Mouse (Mus musculus): ENCODE measurements around the gene Myo15b. TPM values are rescaled to one million over a fixed set of nuclear protein-coding genes. Genes with fewer than 3 reads are reported as not detected.
A peak's percentile ranks its signal among the peaks of the same experiment; 100 is the strongest.

Gene Myo15b
- total and polyA plus RNA-seq, 2 experiments = 0.28 to 0.51 TPM

GRCm38 (mm10) chr11:115878071-115878470 lies 19.9 kb downstream of the Myo15b start:
- H3K79me2 ChIP-seq (ENCODE audit: control insufficient read depth, insufficient read depth, low read length) = no peaks in the 10 kb centered on the region
- 93% methylated on average over 8 of the region's 8 CpGs for WGBS
- 0 out of 2 replicates have a peak, but pooled peaks cover 2% of the 10 kb centered on the region for H3K4me1 ChIP-seq (ENCODE audit: control insufficient read depth, insufficient read depth, low read length)
- no peak for TF ChIP-seq POLR2A (IDR thresholded peaks at IDR 0.05; ENCODE audit: extremely low read depth, insufficient read depth, low read length)
- no peak for TF ChIP-seq CTCF (IDR thresholded peaks at IDR 0.05; ENCODE audit: low read depth, low read length)
- no peaks in the 10 kb centered on the region for H3K27me3 ChIP-seq (ENCODE audit: control insufficient read depth, insufficient read depth, low read length)
- H3K27ac ChIP-seq (replicated peaks; ENCODE audit: insufficient read depth, low read depth, low read length) = no peak overlapping the region
- DNase-seq (ENCODE audit: extremely low read depth, low read depth, low spot score) = no peak
- H3K9ac ChIP-seq (ENCODE audit: low read depth, low read length) = no peak overlapping the region
- no peaks in the 10 kb centered on the region for H3K36me3 ChIP-seq (ENCODE audit: control insufficient read depth, insufficient read depth, low read length)
- H3K4me3 ChIP-seq (ENCODE audit: insufficient read depth, low read depth, low read length) = no peak overlapping the region

GRCm38 (mm10) chr11:115881002-115881401 lies 22.8 kb downstream of the Myo15b start:
- 31% methylated on average over 5 of the region's 5 CpGs for WGBS
- no peaks in the 10 kb centered on the region for H3K79me2 ChIP-seq (ENCODE audit: control insufficient read depth, insufficient read depth, low read length)
- no peak overlapping the region for H3K27ac ChIP-seq (replicated peaks; ENCODE audit: insufficient read depth, low read depth, low read length)
- H3K27me3 ChIP-seq (ENCODE audit: control insufficient read depth, insufficient read depth, low read length) = no peaks in the 10 kb centered on the region
- no peaks in the 10 kb centered on the region for H3K36me3 ChIP-seq (ENCODE audit: control insufficient read depth, insufficient read depth, low read length)
- no peak for DNase-seq (ENCODE audit: extremely low read depth, low read depth, low spot score)
- no peak overlapping the region for H3K9ac ChIP-seq (ENCODE audit: low read depth, low read length)
- H3K4me3 ChIP-seq (ENCODE audit: insufficient read depth, low read depth, low read length) = no peak overlapping the region
- TF ChIP-seq POLR2A (IDR thresholded peaks at IDR 0.05; ENCODE audit: extremely low read depth, insufficient read depth, low read length) (no peak), CTCF (IDR thresholded peaks at IDR 0.05; ENCODE audit: low read depth, low read length) (peak; percentile 88)
- H3K4me1 ChIP-seq (ENCODE audit: control insufficient read depth, insufficient read depth, low read length) = 0 out of 2 replicates have a peak, but pooled peaks cover 2% of the 10 kb centered on the region

GRCm38 (mm10) chr11:115883251-115883650 lies 25.0 kb downstream of the Myo15b start:
- TF ChIP-seq CTCF (IDR thresholded peaks at IDR 0.05; ENCODE audit: low read depth, low read length) (no peak), POLR2A (IDR thresholded peaks at IDR 0.05; ENCODE audit: extremely low read depth, insufficient read depth, low read length) (no peak)
- H3K4me3 ChIP-seq (ENCODE audit: insufficient read depth, low read depth, low read length) = no peak overlapping the region
- H3K27me3 ChIP-seq (ENCODE audit: control insufficient read depth, insufficient read depth, low read length) = no peaks in the 10 kb centered on the region
- H3K27ac ChIP-seq (replicated peaks; ENCODE audit: insufficient read depth, low read depth, low read length) = no peak overlapping the region
- WGBS = 55% methylated on average over 17 of the region's 17 CpGs
- no peak for DNase-seq (ENCODE audit: extremely low read depth, low read depth, low spot score)
- no peaks in the 10 kb centered on the region for H3K4me1 ChIP-seq (ENCODE audit: control insufficient read depth, insufficient read depth, low read length)
- no peak overlapping the region for H3K9ac ChIP-seq (ENCODE audit: low read depth, low read length)
- H3K36me3 ChIP-seq (ENCODE audit: control insufficient read depth, insufficient read depth, low read length) = no peaks in the 10 kb centered on the region
- H3K79me2 ChIP-seq (ENCODE audit: control insufficient read depth, insufficient read depth, low read length) = no peaks in the 10 kb centered on the region

GRCm38 (mm10) chr11:115884361-115884760 lies 26.2 kb downstream of the Myo15b start:
- Histone ChIP-seq H3K27me3 (ENCODE audit: control insufficient read depth, insufficient read depth, low read length) (no peaks in the 10 kb centered on the region), H3K36me3 (ENCODE audit: control insufficient read depth, insufficient read depth, low read length) (no peaks in the 10 kb centered on the region), H3K79me2 (ENCODE audit: control insufficient read depth, insufficient read depth, low read length) (no peaks in the 10 kb centered on the region), H3K4me3 (ENCODE audit: insufficient read depth, low read depth, low read length) (no peak overlapping the region), H3K4me1 (ENCODE audit: control insufficient read depth, insufficient read depth, low read length) (no peaks in the 10 kb centered on the region), H3K9ac (ENCODE audit: low read depth, low read length) (no peak overlapping the region), H3K27ac (replicated peaks; ENCODE audit: insufficient read depth, low read depth, low read length) (no peak overlapping the region)
- 82% methylated on average over 3 of the region's 3 CpGs for WGBS
- no peak for DNase-seq (ENCODE audit: extremely low read depth, low read depth, low spot score)
- TF ChIP-seq POLR2A (IDR thresholded peaks at IDR 0.05; ENCODE audit: extremely low read depth, insufficient read depth, low read length) (no peak), CTCF (IDR thresholded peaks at IDR 0.05; ENCODE audit: low read depth, low read length) (no peak)

- DNase-seq (ENCODE audit: extremely low read depth, low read depth, low spot score) = no peak
- Histone ChIP-seq H3K27ac (replicated peaks; ENCODE audit: insufficient read depth, low read depth, low read length) (no peak overlapping the region), H3K4me1 (ENCODE audit: control insufficient read depth, insufficient read depth, low read length) (no peaks in the 10 kb centered on the region), H3K79me2 (ENCODE audit: control insufficient read depth, insufficient read depth, low read length) (no peaks in the 10 kb centered on the region), H3K4me3 (ENCODE audit: insufficient read depth, low read depth, low read length) (no peak overlapping the region), H3K27me3 (ENCODE audit: control insufficient read depth, insufficient read depth, low read length) (no peaks in the 10 kb centered on the region), H3K9ac (ENCODE audit: low read depth, low read length) (no peak overlapping the region), H3K36me3 (ENCODE audit: control insufficient read depth, insufficient read depth, low read length) (no peaks in the 10 kb centered on the region)
- TF ChIP-seq CTCF (IDR thresholded peaks at IDR 0.05; ENCODE audit: low read depth, low read length) (no peak), POLR2A (IDR thresholded peaks at IDR 0.05; ENCODE audit: extremely low read depth, insufficient read depth, low read length) (no peak)
- WGBS = 82% methylated on average over 11 of the region's 11 CpGs
Measured at GRCm38 (mm10) chr11:115885281-115885680, 27.1 kb downstream of the Myo15b start.

- Histone ChIP-seq H3K79me2 (ENCODE audit: control insufficient read depth, insufficient read depth, low read length) (no peaks in the 10 kb centered on the region), H3K27me3 (ENCODE audit: control insufficient read depth, insufficient read depth, low read length) (no peaks in the 10 kb centered on the region), H3K9ac (ENCODE audit: low read depth, low read length) (no peak overlapping the region), H3K4me1 (ENCODE audit: control insufficient read depth, insufficient read depth, low read length) (no peaks in the 10 kb centered on the region), H3K4me3 (ENCODE audit: insufficient read depth, low read depth, low read length) (no peak overlapping the region), H3K36me3 (ENCODE audit: control insufficient read depth, insufficient read depth, low read length) (no peaks in the 10 kb centered on the region), H3K27ac (replicated peaks; ENCODE audit: insufficient read depth, low read depth, low read length) (no peak overlapping the region)
- WGBS = 95% methylated on average over 11 of the region's 11 CpGs
- TF ChIP-seq CTCF (IDR thresholded peaks at IDR 0.05; ENCODE audit: low read depth, low read length) (no peak), POLR2A (IDR thresholded peaks at IDR 0.05; ENCODE audit: extremely low read depth, insufficient read depth, low read length) (no peak)
- DNase-seq (ENCODE audit: extremely low read depth, low read depth, low spot score) = no peak
Measured at GRCm38 (mm10) chr11:115886446-115886845, 28.2 kb downstream of the Myo15b start.

Data from liver, adult 2 months (tissue).